Mouse (Mus musculus) myocyte (in vitro differentiated cells): ENCODE data around the gene Zfp750. TPM values are rescaled to one million over a fixed set of nuclear protein-coding genes. Genes with fewer than 3 reads are reported as not detected.

ENCODE experiments used
- H3K27me3 ChIP-seq: one replicate; pipeline ENCODE4 v1.6.1; 2011; ENCODE audit not compliant: control insufficient read depth, insufficient read depth, insufficient read length
- H3K36me3 ChIP-seq: one replicate; pipeline ENCODE4 v1.6.1; 2011; ENCODE audit not compliant: control insufficient read depth, insufficient read depth
- H3K4me2 ChIP-seq: one replicate; pipeline ENCODE4 v1.6.1; 2011; ENCODE audit warnings: low read depth, control low read depth
- H3K4me3 ChIP-seq: one replicate; pipeline ENCODE4 v1.5.1; 2011; ENCODE audit warnings: mild to moderate bottlenecking, control low read depth, moderate library complexity
- H3K79me2 ChIP-seq: one replicate; pipeline ENCODE4 v1.6.1; 2011; ENCODE audit not compliant: control insufficient read depth, insufficient read depth
- H3ac ChIP-seq: one replicate; pipeline ENCODE4 v1.6.1; 2011; ENCODE audit not compliant: control insufficient read depth, insufficient read length
- CEBPB ChIP-seq: IDR thresholded peaks from 2 replicates; pipeline ENCODE4 v1.6.1; 2011; ENCODE audit warnings: mild to moderate bottlenecking, moderate library complexity; ENCODE audit not compliant: poor library complexity, insufficient read depth, severe bottlenecking
- E2F4 ChIP-seq: IDR thresholded peaks from one replicate; pipeline ENCODE4 v1.6.1; 2011; ENCODE audit warnings: mild to moderate bottlenecking, control low read depth, moderate library complexity; ENCODE audit not compliant: insufficient read depth
- MAX ChIP-seq: IDR thresholded peaks from one replicate; pipeline ENCODE4 v1.6.1; 2011; ENCODE audit warnings: low read depth, mild to moderate bottlenecking, control low read depth
- MYOD1 ChIP-seq, 3 experiments: IDR thresholded peaks; one replicate each; pipeline ENCODE4 v1.6.1; 2011; ENCODE audit warnings: control low read depth in 2 of 3, low read depth in 2 of 3, mild to moderate bottlenecking in 2 of 3, moderate library complexity in 1 of 3; ENCODE audit not compliant: insufficient read length in 2 of 3, control insufficient read depth in 1 of 3
- MYOG ChIP-seq, 3 experiments: IDR thresholded peaks; one replicate each; pipeline ENCODE4 v1.6.1; 2011; ENCODE audit warnings: control low read depth in 2 of 3, low read depth in 2 of 3, mild to moderate bottlenecking in 2 of 3; ENCODE audit not compliant: insufficient read length in 2 of 3, control insufficient read depth in 1 of 3, insufficient read depth in 1 of 3
- POLR2A ChIP-seq: IDR thresholded peaks from one replicate; pipeline ENCODE4 v1.6.1; 2011; ENCODE audit warnings: low read depth, mild to moderate bottlenecking, control low read depth, moderate library complexity; ENCODE audit not compliant: insufficient read length
- POLR2AphosphoS2 ChIP-seq: IDR thresholded peaks from one replicate; pipeline ENCODE4 v1.6.1; 2011; ENCODE audit warnings: low read depth, control low read depth; ENCODE audit not compliant: insufficient read length
- REST ChIP-seq: IDR thresholded peaks from one replicate; pipeline ENCODE4 v1.6.1; 2011; ENCODE audit warnings: mild to moderate bottlenecking, control low read depth, moderate library complexity; ENCODE audit not compliant: insufficient read depth, insufficient read length
- SRF ChIP-seq: IDR thresholded peaks from one replicate; pipeline ENCODE4 v1.6.1; 2011; ENCODE audit warnings: low read depth; ENCODE audit not compliant: control insufficient read depth, insufficient read length
- TCF12 ChIP-seq: IDR thresholded peaks from one replicate; pipeline ENCODE4 v1.6.1; 2011; ENCODE audit warnings: mild to moderate bottlenecking, control low read depth; ENCODE audit not compliant: poor library complexity, insufficient read depth, severe bottlenecking
- TCF3 ChIP-seq: IDR thresholded peaks from one replicate; pipeline ENCODE4 v1.6.1; 2011; ENCODE audit warnings: low read depth, control low read depth; ENCODE audit not compliant: insufficient read length
- USF1 ChIP-seq: IDR thresholded peaks from one replicate; pipeline ENCODE4 v1.6.1; 2011; ENCODE audit warnings: low read depth, mild to moderate bottlenecking, control low read depth, moderate library complexity
- polyA plus RNA-seq: library from polyadenylated mRNA; unstranded; fragments of >200 nt; fragmentation: generic; extraction: Trizol; gene quantifications from one replicate; pipeline ENCODE4 v1.2.1, GENCODE M21; 2012; ENCODE audit warnings: missing spikeins

The Zfp750 gene
- polyA plus RNA-seq, 1 experiment: 0.66 TPM

DNA sequence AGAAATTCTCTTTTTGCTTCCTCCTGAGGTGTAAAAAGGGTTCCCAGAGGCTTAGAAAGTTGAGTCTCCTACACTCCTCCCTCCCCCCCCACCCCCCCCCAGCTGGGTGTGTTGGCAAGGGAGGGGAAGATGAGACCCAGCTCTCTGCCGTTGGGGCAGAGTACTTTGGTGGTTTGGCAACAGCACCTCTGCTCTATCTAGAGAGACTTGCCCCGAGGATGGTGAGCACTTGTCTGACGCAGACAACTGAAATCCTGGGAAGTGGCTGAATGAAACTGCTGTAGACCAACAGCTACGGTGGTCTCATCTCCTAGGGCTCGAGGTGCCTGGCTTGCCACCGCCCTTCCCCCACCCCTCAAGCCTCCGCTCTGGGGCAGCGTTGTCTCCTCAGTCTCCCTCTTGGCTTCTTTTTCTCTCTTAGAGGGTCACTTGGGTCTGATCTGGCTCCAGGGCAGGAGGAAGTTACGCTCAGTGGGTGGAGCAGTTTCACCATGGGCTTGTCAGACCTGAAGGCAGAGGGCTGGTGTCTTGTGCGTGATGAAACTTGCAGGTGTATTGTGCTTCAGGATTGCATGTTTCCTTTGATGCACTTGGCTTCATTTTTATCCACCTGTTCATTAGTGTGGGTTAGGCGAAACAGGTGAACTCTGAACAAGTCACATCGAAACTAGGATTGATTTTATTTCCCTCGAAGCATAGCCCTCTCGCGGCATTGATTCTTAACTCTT lies 39.5 kb downstream of the Zfp750 start:
- H3K4me3 ChIP-seq: no peak overlapping the region
- no peaks in the 10 kb centered on the region for H3K79me2 ChIP-seq
- no peak for TF ChIP-seq MYOG (IDR thresholded peaks at IDR 0.05; ENCODE audit: control insufficient read depth in 1 of 3, insufficient read depth in 1 of 3, insufficient read length in 2 of 3, low read depth in 2 of 3)
- no peak for TF ChIP-seq POLR2A
- no peak for TF ChIP-seq USF1
- TF ChIP-seq E2F4: no peak
- TF ChIP-seq REST: no peak
- no peak for TF ChIP-seq MAX
- TF ChIP-seq MYOD1 (IDR thresholded peaks at IDR 0.05; ENCODE audit: control insufficient read depth in 1 of 3, insufficient read length in 2 of 3, low read depth in 2 of 3): no peak
- TF ChIP-seq SRF: no peak
- no peak for TF ChIP-seq TCF12
- no peak for TF ChIP-seq CEBPB
- no peak for TF ChIP-seq TCF3
- no peak for TF ChIP-seq POLR2AphosphoS2
- H3K36me3 ChIP-seq: peaks cover 25% of the 10 kb centered on the region
- H3ac ChIP-seq: no peak overlapping the region
- H3K27me3 ChIP-seq: no peaks in the 10 kb centered on the region
- H3K4me2 ChIP-seq: no peak overlapping the region

DNA sequence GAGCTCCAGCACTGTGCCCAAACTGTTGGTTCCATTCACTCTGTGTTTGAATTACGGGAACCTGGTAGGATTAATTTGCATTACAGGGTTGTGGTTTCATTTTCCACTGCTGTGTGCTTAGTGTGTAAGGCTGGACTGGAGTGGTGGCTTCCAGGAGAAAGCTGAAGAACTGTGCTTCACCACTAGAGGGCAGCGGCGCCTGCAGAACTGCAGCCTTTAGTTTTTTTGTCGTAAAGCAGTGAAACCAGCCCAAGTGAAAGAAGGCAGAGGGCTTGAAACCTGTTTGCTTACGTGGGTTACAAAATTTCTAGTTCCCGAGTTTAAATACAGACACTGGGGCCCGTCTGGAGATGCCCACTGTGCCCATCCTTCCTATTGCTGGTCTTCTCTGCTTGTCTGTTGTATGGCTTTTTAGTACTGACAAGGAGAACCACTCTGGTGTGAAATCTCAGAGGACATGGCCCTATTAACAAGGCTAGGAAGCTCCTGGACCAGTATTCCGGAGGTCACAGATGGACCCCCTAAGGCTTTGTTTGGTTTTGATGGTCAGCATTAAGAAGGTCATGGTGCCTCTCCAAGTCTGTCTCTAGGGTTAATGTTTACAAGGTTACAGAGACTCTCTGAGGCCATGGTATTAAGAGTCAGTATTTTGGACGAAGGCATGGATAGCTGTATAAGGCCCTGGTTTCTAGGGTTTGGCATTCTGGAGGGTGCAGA lies 43.3 kb downstream of the Zfp750 start:
- H3K4me3 ChIP-seq: no peak overlapping the region
- H3K27me3 ChIP-seq: no peaks in the 10 kb centered on the region
- peaks cover 11% of the 10 kb centered on the region for H3K36me3 ChIP-seq
- H3K79me2 ChIP-seq: no peaks in the 10 kb centered on the region
- no peak for TF ChIP-seq REST
- no peak for TF ChIP-seq CEBPB
- no peak for TF ChIP-seq MAX
- no peak for TF ChIP-seq POLR2AphosphoS2
- TF ChIP-seq USF1: no peak
- TF ChIP-seq POLR2A: no peak
- no peak for TF ChIP-seq TCF12
- TF ChIP-seq MYOD1 (IDR thresholded peaks at IDR 0.05; ENCODE audit: control insufficient read depth in 1 of 3, insufficient read length in 2 of 3, low read depth in 2 of 3): no peak
- TF ChIP-seq TCF3: no peak
- TF ChIP-seq E2F4: no peak
- no peak for TF ChIP-seq SRF
- TF ChIP-seq MYOG (IDR thresholded peaks at IDR 0.05; ENCODE audit: control insufficient read depth in 1 of 3, insufficient read depth in 1 of 3, insufficient read length in 2 of 3, low read depth in 2 of 3): no peak
- H3ac ChIP-seq: no peak overlapping the region
- no peak overlapping the region for H3K4me2 ChIP-seq

DNA sequence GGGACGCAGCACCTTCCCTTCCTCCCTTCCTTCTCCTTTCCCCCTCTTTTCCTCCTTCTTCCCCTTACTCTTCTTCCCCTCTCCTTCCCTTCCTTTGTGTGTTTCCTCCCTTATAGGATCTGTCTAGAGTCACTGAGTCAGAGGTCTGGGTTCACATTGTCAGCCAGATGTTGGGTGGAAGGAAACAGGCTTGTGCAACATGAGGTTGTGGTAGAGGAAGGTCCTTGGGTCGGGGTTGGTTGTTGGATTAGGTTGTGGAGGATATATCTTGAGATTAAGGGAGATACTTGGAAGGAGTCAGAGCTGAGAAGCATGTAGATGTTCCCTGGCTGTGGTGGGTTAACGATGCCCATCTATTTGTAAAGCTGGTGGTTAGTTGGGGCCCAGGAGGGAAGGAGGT lies 44.3 kb downstream of the Zfp750 start:
- TF ChIP-seq MYOG (IDR thresholded peaks at IDR 0.05; ENCODE audit: control insufficient read depth in 1 of 3, insufficient read depth in 1 of 3, insufficient read length in 2 of 3, low read depth in 2 of 3) (no peak), MYOD1 (IDR thresholded peaks at IDR 0.05; ENCODE audit: control insufficient read depth in 1 of 3, insufficient read length in 2 of 3, low read depth in 2 of 3) (no peak), POLR2AphosphoS2 (no peak), TCF12 (no peak), POLR2A (no peak)
- Histone ChIP-seq H3K79me2 (no peaks in the 10 kb centered on the region), H3K27me3 (no peaks in the 10 kb centered on the region), H3K4me2 (no peak overlapping the region), H3K36me3 (peaks cover 9% of the 10 kb centered on the region), H3ac (no peak overlapping the region), H3K4me3 (no peak overlapping the region)

- no peaks in the 10 kb centered on the region for H3K79me2 ChIP-seq
- no peak overlapping the region for H3K4me3 ChIP-seq
- peaks cover 40% of the 10 kb centered on the region for H3K36me3 ChIP-seq
- TF ChIP-seq TCF3 (no peak), MYOG (IDR thresholded peaks at IDR 0.05; ENCODE audit: control insufficient read depth in 1 of 3, insufficient read depth in 1 of 3, insufficient read length in 2 of 3, low read depth in 2 of 3) (no peak)
- no peaks in the 10 kb centered on the region for H3K27me3 ChIP-seq
- H3K4me2 ChIP-seq: no peak overlapping the region
- no peak overlapping the region for H3ac ChIP-seq
Observed at GRCm38 (mm10) chr11:121467408-121467807, 51.7 kb downstream of the Zfp750 start.

Other genes starting within 250 kb of the Zfp750 start
- 66.4 TPM for gene Wdr45b, start 164.9 kb downstream of the Zfp750 start, polyA plus RNA-seq
- gene Rab40b, start 131.1 kb downstream of the Zfp750 start, polyA plus RNA-seq: 13.5 TPM
- gene Fn3krp, start 97.9 kb downstream of the Zfp750 start, polyA plus RNA-seq: 5.7 TPM
- gene Fn3k, start 84.4 kb downstream of the Zfp750 start, polyA plus RNA-seq: 28.9 TPM
- gene Tbcd, start 67.4 kb downstream of the Zfp750 start, polyA plus RNA-seq: 111 TPM
- gene B3gntl1, start 153.8 kb upstream of the Zfp750 start, polyA plus RNA-seq: 5.4 TPM
- 44.0 TPM for gene Metrnl, start 182.2 kb upstream of the Zfp750 start, polyA plus RNA-seq